13 mouse cellular contexts compared by ENCODE assay signal in genomic region chr13:97747037-97747860, GRCm38 (mm10). TPM values are rescaled to one million over a fixed set of nuclear protein-coding genes. Genes with fewer than 3 reads are reported as not detected.
DNase-seq lines count a peak whose midpoint lies in the region; ATAC-seq and TF ChIP-seq lines count a peak whose summit lies in the region.
"Had no signal": no experiment of that assay in that cellular context is flagged by ENCODE, and none has a peak within 500 bp of the region (broad histone marks: within the 10 kb centered on the region; RNA-seq: fewer than 3 reads in every experiment).

No protein-coding gene starts in this region.

- H3K36me3 ChIP-seq in hindbrain, embryonic 14.5 days (replicated peaks; ENCODE audit: control insufficient read depth, insufficient read depth), result no peaks in the 10 kb centered on the region
- no peaks in the 10 kb centered on the region for H3K36me3 ChIP-seq in midbrain, postnatal 0 days (ENCODE audit: insufficient read depth, low read length)
- H3K36me3 ChIP-seq: stomach, embryonic 15.5 days had no signal

- H3K27me3 ChIP-seq in hindbrain, embryonic 14.5 days (ENCODE audit: control insufficient read depth, insufficient read depth, low read length), result no peaks in the 10 kb centered on the region
- H3K27me3 ChIP-seq in midbrain, postnatal 0 days (ENCODE audit: insufficient read depth, low read length), result no peaks in the 10 kb centered on the region
- H3K27me3 ChIP-seq: Patski; stomach, embryonic 15.5 days had no signal

- peak overlapping the region; percentile 38 for H3K4me2 ChIP-seq in hindbrain, embryonic 14.5 days (replicated peaks)
- peak overlapping the region; percentile 34 for H3K4me2 ChIP-seq in midbrain, postnatal 0 days (ENCODE audit: low read depth, low read length, poor library complexity, severe bottlenecking)
- H3K4me2 ChIP-seq: stomach, embryonic 15.5 days had no signal

- H3K9ac ChIP-seq in hindbrain, embryonic 14.5 days, result no peak overlapping the region
- H3K9ac ChIP-seq in midbrain, postnatal 0 days (replicated peaks; ENCODE audit: low read length, poor library complexity, severe bottlenecking), result no peak overlapping the region
- H3K9ac ChIP-seq: liver, embryonic 14.5 days; stomach, embryonic 15.5 days had no signal

- no peaks in the 10 kb centered on the region for H3K9me3 ChIP-seq in hindbrain, embryonic 14.5 days (ENCODE audit: control insufficient read depth, low read length)
- no peaks in the 10 kb centered on the region for H3K9me3 ChIP-seq in midbrain, postnatal 0 days (ENCODE audit: low read length)
- H3K9me3 ChIP-seq: stomach, embryonic 15.5 days had no signal

- peak; percentile 86 for ATAC-seq in hindbrain, embryonic 14.5 days (ENCODE audit: low FRiP score)
- peak; percentile 86 for ATAC-seq in midbrain, postnatal 0 days (ENCODE audit: low FRiP score)
- ATAC-seq: Patski had no signal

- peak; percentile 72 to 82 for DNase-seq in cerebellum, postnatal 10 days
- DNase-seq in cerebellum, adult 18-20 months, result no peak
- peak; percentile 48 for DNase-seq in embryo, embryonic 9.5 days (ENCODE audit: extremely low spot score)
- peak; percentile 75 for DNase-seq in hindbrain, embryonic 14.5 days (ENCODE audit: low spot score)
- peak; percentile 87 for DNase-seq in midbrain, postnatal 0 days (ENCODE audit: low spot score)
- DNase-seq in urinary bladder, postnatal 4 days (ENCODE audit: low spot score in 2 of 2), result no peak
- DNase-seq in adrenal gland, adult 18-20 months (ENCODE audit: low spot score in 2 of 2), result no peak
- no peak for DNase-seq in frontal cortex, postnatal 14 days (ENCODE audit: low spot score in 2 of 2)
- DNase-seq: cerebellum, adult 9-10 months had no signal

- WGBS in hindbrain, embryonic 14.5 days, result 10% methylated on average over 20 of the region's 20 CpGs
- 8% methylated on average over 20 of the region's 20 CpGs for WGBS in midbrain, postnatal 0 days

- H3K27ac ChIP-seq in hindbrain, embryonic 14.5 days, result peak overlapping the region; percentile 87
- H3K27ac ChIP-seq in midbrain, postnatal 0 days (ENCODE audit: low read depth, low read length), result peak overlapping the region; percentile 76
- H3K27ac ChIP-seq: kidney, postnatal 0 days; liver, embryonic 14.5 days; stomach, embryonic 15.5 days had no signal

- H3K4me1 ChIP-seq in hindbrain, embryonic 14.5 days (replicated peaks; ENCODE audit: control insufficient read depth, insufficient read depth, low read length), result peaks cover 43% of the 10 kb centered on the region
- H3K4me1 ChIP-seq in midbrain, postnatal 0 days (ENCODE audit: insufficient read depth, low read length), result 0 out of 2 replicates have a peak, but pooled peaks cover 7% of the 10 kb centered on the region
- H3K4me1 ChIP-seq: stomach, embryonic 15.5 days had no signal

- no peak overlapping the region for H3K4me3 ChIP-seq in hindbrain, embryonic 14.5 days (replicated peaks; ENCODE audit: low read length)
- H3K4me3 ChIP-seq in midbrain, postnatal 0 days (ENCODE audit: low read depth, low read length), result no peak overlapping the region
- H3K4me3 ChIP-seq: stomach, embryonic 15.5 days had no signal

- peak; percentile 17; the same call in 1 of the 2 replicates for TF ChIP-seq CTCF in midbrain, postnatal 0 days (IDR thresholded peaks at IDR 0.05)

RNA-seq across cellular contexts. Expression of gene Gm10260, which starts 13.2 kb away (rescaled TPM):
- polyA plus RNA-seq in hindbrain, embryonic 14.5 days (2014; fragmentation: Nextera tagmentation; extraction: Ambion mirVana), result 2.2 and 2.9 TPM in 2 replicates
- total RNA-seq in midbrain, postnatal 0 days (2014; rRNA removed), result 20.2 and 50.0 TPM in 2 replicates
- 2.0 and 4.3 TPM in 2 replicates for polyA plus RNA-seq in midbrain, postnatal 0 days (2015; fragmentation: Nextera tagmentation; extraction: Ambion mirVana)
- total RNA-seq in adrenal gland, adult 18-20 months (2021), result 100 to 1,000 TPM; 200 to 210 TPM

Comparison
In these comparisons a context has a peak if more than half of its experiments do, and no peak if none do; other contexts are left out.
1. DNase-seq: peak in cerebellum, postnatal 10 days (2 of 2), embryo, embryonic 9.5 days (single experiment), hindbrain, embryonic 14.5 days (single experiment) and midbrain, postnatal 0 days (single experiment); none in cerebellum, adult 18-20 months (0 of 2), urinary bladder, postnatal 4 days (0 of 2), adrenal gland, adult 18-20 months (0 of 2) and frontal cortex, postnatal 14 days (0 of 2).